Mouse (Mus musculus) embryonic facial prominence, embryonic 10.5 days (tissue): Measurements from ENCODE around the gene Topors. TPM values are rescaled to one million over a fixed set of nuclear protein-coding genes. Genes with fewer than 3 reads are reported as not detected.

Experiments
- DNase-seq: peaks from one replicate; pipeline ENCODE4 v3.0.0-alpha.2; 2017; ENCODE audit warnings: low spot score
- H3K27ac ChIP-seq: fragments of 300-500 bp; sonication (generic); replicated peaks from 2 replicates; pipeline ENCODE4 v1.5.1; 2016; ENCODE audit warnings: mild to moderate bottlenecking
- H3K27me3 ChIP-seq: fragments of 300-500 bp; sonication (generic); replicated peaks from 2 replicates; pipeline ENCODE4 v1.6.1; 2016; ENCODE audit warnings: low read depth, mild to moderate bottlenecking; ENCODE audit not compliant: poor library complexity, severe bottlenecking
- H3K36me3 ChIP-seq: fragments of 300-500 bp; sonication (generic); replicated peaks from 2 replicates; pipeline ENCODE4 v1.6.1; 2016; ENCODE audit warnings: mild to moderate bottlenecking, moderate library complexity
- H3K4me1 ChIP-seq: fragments of 300-500 bp; sonication (generic); 2 replicates; pipeline ENCODE4 v1.6.1; 2016
- H3K4me3 ChIP-seq: fragments of 300-500 bp; sonication (generic); 2 replicates; pipeline ENCODE4 v1.5.1; 2016; ENCODE audit warnings: mild to moderate bottlenecking, moderate library complexity
- H3K9me3 ChIP-seq: fragments of 300-500 bp; sonication (generic); 2 replicates; pipeline ENCODE4 v1.6.1; 2016; ENCODE audit warnings: mild to moderate bottlenecking
- WGBS: fragments of 180-500 bp; shearing (Covaris S2); methylation state at CpG from one replicate; pipeline ENCODE4 v1.1.7; 2016; 5-methylcytosine and 5-hydroxymethylcytosine counted together
- polyA plus RNA-seq: library from polyadenylated mRNA; unstranded; fragments of >200 nt; fragmentation: Nextera tagmentation; extraction: Ambion mirVana; gene quantifications from 2 replicates; pipeline ENCODE4 v1.2.1, GENCODE M21; 2016

Gene Topors
- polyA plus RNA-seq, 1 experiment from 2014 or later, result 52.9 TPM

DNA sequence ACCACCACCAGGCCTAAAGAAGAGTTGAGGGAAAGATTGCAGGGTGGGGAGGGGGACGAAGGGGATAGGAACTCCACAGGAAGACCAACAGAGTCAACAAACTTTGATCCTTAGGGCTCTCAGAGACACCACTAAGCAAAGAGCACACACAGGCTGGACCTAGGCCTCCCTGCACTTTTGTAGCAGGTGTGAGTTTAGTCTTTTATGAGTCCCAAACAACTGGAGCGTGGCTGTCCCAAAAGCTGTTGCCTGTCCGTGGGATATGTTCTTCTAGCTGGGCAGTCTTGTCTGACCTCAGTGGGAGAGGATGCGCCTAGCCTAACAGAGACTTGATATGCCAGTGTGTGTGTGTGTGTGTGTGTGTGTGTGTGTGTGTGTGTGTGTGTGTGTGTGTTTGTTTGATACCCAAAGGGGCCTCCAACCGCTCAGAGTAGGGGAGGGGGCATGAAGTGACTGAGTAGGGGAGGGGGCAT, 29.3 kb downstream of the Topors start:
- no peaks in the 10 kb centered on the region for H3K36me3 ChIP-seq
- no peak for DNase-seq
- no peaks in the 10 kb centered on the region for H3K27me3 ChIP-seq
- H3K9me3 ChIP-seq, result no peaks in the 10 kb centered on the region
- WGBS, result 40% methylated on average over 5 of the region's 5 CpGs
- H3K4me3 ChIP-seq, result peak overlapping the region; percentile 67
- peaks cover 20% of the 10 kb centered on the region for H3K4me1 ChIP-seq
- H3K27ac ChIP-seq, result peak overlapping the region; percentile 69

DNA sequence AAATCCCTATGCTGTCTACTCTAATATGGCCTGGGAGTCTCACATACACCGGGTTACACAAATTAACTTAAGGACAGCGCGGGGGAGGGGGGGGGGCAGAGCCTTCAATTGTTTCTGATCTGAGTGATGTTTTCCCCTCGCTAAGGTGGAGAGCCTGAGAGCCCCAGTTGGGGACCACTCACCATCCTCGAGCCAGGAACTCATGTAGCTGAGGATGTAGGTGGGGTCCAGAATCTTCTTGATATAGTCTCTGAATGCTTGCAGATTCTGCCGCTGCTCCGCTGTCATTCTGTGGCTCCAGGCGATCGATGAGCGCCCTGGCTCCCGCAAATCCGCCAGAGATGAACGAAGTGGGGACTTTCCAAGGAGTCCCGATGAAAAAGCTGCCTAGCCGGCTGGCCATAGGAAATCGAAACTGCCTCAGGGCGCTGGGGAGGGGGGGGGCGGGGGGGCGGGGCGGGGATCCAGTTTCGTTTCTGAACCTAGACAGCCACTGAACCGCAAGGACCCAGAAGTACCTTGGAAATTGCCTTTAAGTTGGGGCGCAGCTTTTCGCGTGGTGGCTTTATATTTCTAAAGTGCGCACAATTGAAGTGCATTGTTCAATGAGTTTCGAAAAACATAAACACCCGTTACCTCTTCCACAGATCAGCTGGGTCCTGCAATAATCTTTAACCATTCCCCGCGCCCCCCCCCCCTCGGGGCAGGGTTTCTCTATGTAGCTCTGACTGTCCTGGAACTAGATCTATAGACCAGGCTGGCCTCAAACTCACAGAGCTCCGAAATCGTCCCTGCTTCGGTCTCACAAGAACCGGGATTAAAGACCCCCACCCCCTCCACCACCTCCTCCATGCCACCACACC, 30.0 kb downstream of the Topors start, which contains the start of gene Ddx58:
Ddx58 (minus strand) TSS at position 420 of the 863 bp plus-strand sequence.
- peak within 1 kb of the TSS; percentile 69 for H3K27ac ChIP-seq
- no peaks in the 10 kb centered on the region for H3K9me3 ChIP-seq
- H3K27me3 ChIP-seq, result no peaks in the 10 kb centered on the region
- H3K4me1 ChIP-seq, result peaks cover 20% of the 10 kb centered on the region
- no peaks in the 10 kb centered on the region for H3K36me3 ChIP-seq
- H3K4me3 ChIP-seq, result peak within 1 kb of the TSS; percentile 67
- peak; percentile 70 for DNase-seq
- WGBS, result 4% methylated on average over 35 of the region's 35 CpGs

DNA sequence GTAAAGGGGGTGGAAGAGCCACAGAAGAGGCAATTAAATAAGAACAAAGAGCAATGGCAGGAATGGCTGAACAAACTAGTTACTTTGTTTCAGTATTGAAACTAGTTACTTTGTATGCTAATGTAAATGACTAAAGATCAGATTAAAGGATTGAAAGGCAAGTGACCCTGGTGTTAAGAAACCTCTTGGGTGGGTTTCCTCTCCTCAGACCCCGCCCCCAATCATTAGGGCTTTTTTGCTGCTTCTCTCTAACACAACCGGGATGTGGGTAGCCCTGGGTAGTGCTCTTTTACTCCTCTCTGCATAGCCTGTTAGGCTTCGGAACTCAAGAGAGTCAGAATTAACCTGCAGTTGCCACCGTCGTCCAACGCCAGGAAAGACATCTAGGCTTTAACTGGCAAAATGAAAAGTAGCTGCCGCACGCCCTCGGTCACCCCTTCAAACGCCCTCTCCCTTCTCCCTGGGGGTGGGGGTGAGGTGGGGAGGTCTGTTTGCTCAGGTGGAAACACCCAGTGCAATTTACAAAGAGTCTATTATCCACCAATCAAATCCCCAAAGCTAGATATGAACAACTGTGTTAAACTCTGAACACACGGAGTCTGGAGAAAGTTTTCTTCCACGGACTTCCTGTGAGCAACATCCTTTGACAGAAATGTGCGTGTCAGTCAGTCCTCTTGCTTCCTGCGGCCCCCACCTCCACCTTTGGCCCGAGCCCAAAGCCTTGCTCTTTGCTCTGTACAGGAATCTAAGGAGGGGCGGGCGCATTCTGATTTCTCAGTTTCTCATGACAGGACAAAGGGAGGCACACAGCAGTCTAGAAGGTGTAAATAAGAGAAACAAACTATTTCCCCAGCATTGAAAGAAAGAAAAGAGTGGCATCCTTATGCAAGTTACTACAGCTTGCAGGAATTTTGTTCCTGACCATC, 30.9 kb downstream of the Topors start:
- peak; percentile 43 for DNase-seq
- Histone ChIP-seq H3K27ac (peak overlapping the region; percentile 69), H3K4me1 (peaks cover 20% of the 10 kb centered on the region), H3K27me3 (no peaks in the 10 kb centered on the region), H3K9me3 (no peaks in the 10 kb centered on the region), H3K4me3 (peak overlapping the region; percentile 67), H3K36me3 (no peaks in the 10 kb centered on the region)
- 2% methylated on average over 17 of the region's 17 CpGs for WGBS

DNA sequence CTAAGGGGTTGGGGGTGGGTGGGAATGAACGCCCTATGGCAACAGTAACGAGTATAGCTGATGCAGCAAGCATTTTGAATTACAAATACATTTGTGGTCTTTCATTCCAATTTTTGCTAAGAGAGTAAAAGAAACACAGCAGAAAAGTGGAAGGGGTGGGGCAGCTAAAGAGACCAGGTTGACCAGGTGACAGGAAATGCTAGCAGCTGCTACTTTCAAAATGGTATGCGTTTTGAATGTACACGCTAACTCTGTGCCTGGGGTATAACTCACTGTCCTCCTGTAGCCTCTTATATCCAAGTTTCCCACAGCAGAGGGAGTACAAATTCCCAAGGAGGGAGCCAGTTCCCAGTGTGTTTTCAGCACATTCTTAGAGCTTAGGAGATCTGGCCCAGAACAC, 32.8 kb downstream of the Topors start:
- Histone ChIP-seq H3K36me3 (no peaks in the 10 kb centered on the region), H3K4me3 (no peak overlapping the region), H3K27ac (no peak overlapping the region), H3K27me3 (no peaks in the 10 kb centered on the region), H3K4me1 (peaks cover 20% of the 10 kb centered on the region), H3K9me3 (no peaks in the 10 kb centered on the region)
- DNase-seq, result no peak
- 86% methylated on average over 4 of the region's 4 CpGs for WGBS

DNA sequence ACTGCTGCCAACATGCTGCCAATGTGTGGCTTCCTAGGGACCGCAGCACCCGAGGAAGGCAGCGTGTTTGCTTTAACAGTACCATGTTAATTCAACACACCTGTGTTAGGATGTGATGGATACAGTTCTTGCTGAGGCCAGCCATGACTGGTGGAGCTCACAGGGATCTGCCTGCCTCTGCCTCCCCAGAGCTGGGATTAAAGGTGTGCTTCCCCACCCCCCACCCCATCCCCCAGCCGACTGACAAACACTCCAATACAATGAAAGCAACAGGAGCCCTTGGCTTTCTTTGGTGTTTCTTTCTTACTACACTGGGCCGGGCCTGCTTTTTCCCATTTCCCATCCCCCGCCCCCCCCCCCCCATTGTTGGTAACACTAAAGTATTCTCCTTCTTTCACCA, 35.4 kb downstream of the Topors start:
- no peak for DNase-seq
- no peaks in the 10 kb centered on the region for H3K36me3 ChIP-seq
- H3K27ac ChIP-seq, result no peak overlapping the region
- no peaks in the 10 kb centered on the region for H3K9me3 ChIP-seq
- H3K4me3 ChIP-seq, result no peak overlapping the region
- peaks cover 11% of the 10 kb centered on the region for H3K4me1 ChIP-seq
- no peaks in the 10 kb centered on the region for H3K27me3 ChIP-seq
- 88% methylated on average over 6 of the region's 6 CpGs for WGBS

DNA sequence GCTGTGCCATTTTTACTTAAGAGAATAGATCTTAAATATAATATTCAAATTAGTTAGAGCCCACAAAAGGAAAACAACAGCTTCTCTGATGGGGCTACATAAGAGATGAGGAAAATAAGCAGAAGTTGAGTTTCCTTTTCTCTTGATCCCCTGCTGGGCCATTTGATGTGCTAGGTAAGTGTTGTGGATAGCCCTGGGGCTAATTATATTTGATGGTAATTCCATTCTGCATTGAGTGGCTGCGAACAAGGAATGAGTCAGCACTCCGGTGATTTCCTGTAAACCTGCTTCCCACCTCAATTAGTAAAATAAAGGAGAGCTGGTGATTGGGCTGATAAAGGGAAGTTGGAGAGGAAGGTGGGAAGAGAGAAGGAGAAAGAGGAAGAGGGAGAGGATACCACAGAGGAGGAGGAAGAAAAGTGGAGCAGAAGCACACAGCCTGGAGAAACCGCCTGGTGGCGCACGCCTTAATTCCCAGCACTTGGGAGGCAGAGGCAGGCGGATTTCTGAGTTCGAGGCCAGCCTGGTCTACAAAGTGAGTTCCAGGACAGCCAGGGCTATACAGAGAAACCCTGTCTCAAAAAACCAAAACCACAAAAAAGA, 36.5 kb downstream of the Topors start:
- DNase-seq, result no peak
- H3K36me3 ChIP-seq, result no peaks in the 10 kb centered on the region
- WGBS, result 92% methylated on average over 7 of the region's 7 CpGs

DNA sequence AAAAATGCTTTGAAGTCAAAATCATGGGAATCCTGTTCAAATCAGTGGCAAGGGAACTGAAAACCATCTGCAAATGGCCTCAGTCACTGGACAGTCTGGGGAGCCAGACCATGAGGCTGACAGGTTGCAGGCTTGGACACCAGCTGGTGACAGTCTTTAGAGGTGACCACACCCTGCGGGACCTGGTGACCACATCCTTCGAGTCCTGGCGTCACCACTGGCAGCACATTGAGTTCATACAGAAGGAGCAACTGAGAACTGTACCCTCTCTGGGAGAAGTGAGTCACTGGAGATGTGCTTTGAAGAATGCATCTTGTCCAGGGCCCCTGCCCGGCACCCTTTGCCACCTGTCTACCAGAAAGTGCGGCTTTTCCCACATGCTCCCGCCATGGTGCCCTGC, 39.9 kb downstream of the Topors start:
- Histone ChIP-seq H3K4me1 (no peaks in the 10 kb centered on the region), H3K27ac (no peak overlapping the region), H3K4me3 (no peak overlapping the region), H3K36me3 (no peaks in the 10 kb centered on the region), H3K9me3 (no peaks in the 10 kb centered on the region), H3K27me3 (no peaks in the 10 kb centered on the region)
- 95% methylated on average over 6 of the region's 6 CpGs for WGBS
- no peak for DNase-seq

More for the DNA sequence above, 36.5 kb downstream of the Topors start:
- H3K27me3 ChIP-seq, result no peaks in the 10 kb centered on the region
- no peaks in the 10 kb centered on the region for H3K4me1 ChIP-seq
- H3K4me3 ChIP-seq, result no peak overlapping the region
- H3K9me3 ChIP-seq, result no peaks in the 10 kb centered on the region
- H3K27ac ChIP-seq, result no peak overlapping the region

DNA sequence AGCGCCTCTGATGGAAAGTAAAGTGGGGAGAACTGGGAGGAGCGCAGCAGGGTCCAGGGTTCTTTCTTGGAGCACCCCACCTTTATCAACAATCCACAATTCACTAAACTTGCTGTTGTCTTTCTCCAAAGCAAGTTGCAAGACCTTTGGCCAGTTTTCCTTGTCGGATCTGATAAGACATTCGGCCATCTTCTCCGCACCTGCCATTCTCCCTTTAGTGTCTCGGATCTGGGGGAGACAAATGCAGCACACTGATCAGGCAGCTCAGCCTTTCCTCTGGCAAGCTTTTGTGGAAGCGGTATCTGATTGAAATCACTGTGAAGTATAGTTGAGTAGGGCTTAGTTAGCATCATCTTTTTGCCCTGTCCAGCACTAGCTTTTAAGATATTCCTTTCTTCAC, 41.8 kb downstream of the Topors start:
- Histone ChIP-seq H3K9me3 (no peaks in the 10 kb centered on the region), H3K4me3 (no peak overlapping the region), H3K4me1 (no peaks in the 10 kb centered on the region), H3K27me3 (no peaks in the 10 kb centered on the region), H3K36me3 (no peaks in the 10 kb centered on the region), H3K27ac (no peak overlapping the region)
- no peak for DNase-seq
- WGBS, result 87% methylated on average over 7 of the region's 7 CpGs

DNA sequence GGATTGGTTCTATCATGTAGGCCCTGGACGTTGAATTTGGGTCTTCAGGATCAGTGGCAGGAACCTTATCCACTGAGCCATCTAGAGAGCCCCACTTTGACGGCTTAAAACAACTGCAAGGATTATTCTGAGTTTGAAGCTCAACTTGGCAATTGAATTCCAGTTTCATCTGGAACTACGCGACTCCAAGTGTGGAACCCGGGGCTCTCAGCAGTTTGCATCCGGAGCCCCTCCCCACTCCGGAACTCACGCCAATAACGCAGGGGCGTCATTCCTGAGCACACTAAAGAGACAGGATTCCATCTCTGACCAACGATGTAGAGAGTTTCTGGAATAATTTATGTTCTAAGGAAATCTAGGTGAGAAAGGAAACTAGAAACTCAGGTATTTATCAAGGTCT, 42.5 kb downstream of the Topors start:
- Histone ChIP-seq H3K27ac (no peak overlapping the region), H3K4me1 (no peaks in the 10 kb centered on the region), H3K9me3 (no peaks in the 10 kb centered on the region), H3K27me3 (peaks cover under 1% of the 10 kb centered on the region; the same call in 1 of the 2 replicates), H3K4me3 (no peak overlapping the region), H3K36me3 (no peaks in the 10 kb centered on the region)
- 88% methylated on average over 11 of the region's 11 CpGs for WGBS
- no peak for DNase-seq

DNA sequence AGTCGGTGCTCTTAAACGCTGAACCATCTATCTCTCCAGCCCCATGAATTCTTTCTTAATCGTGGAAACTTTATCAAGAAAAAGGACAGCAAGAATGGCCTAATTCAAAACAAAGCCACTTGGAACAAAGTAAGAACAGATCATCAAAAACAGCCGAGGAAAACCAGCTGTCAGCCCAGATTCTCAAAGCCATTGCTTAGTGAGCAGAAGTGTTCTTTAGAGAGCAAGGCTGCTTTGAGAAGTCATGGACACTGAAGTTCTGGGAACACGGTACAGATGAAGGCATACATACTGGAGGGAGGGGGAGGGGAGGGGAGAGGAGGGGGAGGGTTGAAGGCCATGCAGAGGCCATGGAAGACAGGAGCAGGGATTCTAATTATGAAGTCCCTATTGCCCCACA, 43.6 kb downstream of the Topors start:
- DNase-seq, result no peak
- H3K27ac ChIP-seq, result no peak overlapping the region
- peaks cover 11% of the 10 kb centered on the region for H3K27me3 ChIP-seq
- H3K4me3 ChIP-seq, result no peak overlapping the region
- H3K9me3 ChIP-seq, result no peaks in the 10 kb centered on the region
- H3K36me3 ChIP-seq, result no peaks in the 10 kb centered on the region
- WGBS, result 78% methylated on average over 5 of the region's 5 CpGs
- H3K4me1 ChIP-seq, result peaks cover 2% of the 10 kb centered on the region; the same call in 1 of the 2 replicates

DNA sequence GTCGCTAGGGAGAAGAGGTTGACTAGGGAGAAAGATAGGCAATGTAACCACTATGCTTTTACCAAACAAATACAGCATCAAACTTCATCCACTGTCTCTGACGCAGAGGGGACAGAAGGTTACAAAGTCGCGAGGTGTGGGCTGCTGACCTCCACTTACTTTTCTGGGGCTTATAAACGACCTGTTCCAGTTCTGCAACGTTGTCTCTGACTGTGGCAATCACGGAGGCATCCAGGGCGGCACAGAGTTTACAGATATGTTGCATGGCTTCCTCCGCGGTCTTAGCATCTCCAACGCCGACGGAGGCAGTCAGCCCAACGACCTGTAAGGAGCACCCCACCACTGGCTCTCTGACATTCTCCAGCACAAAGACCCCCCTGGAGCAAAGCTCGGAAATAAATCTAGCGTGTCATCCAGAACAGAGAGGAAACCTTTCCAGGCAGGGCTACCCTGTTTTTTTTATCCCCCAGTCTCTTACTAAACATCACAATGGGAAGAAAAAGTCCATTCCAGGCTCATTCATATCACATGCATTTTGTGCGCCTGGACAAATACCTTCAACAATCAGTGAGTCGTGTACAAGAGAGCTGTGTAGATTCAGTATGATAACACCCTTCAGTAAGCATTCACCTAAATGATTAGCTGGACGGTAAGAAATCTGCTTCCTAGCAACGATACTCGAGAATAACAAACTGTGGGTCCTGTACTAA, 47.6 kb downstream of the Topors start:
- no peaks in the 10 kb centered on the region for H3K9me3 ChIP-seq
- peaks cover 19% of the 10 kb centered on the region for H3K27me3 ChIP-seq
- WGBS, result 57% methylated on average over 21 of the region's 21 CpGs
- peaks cover 11% of the 10 kb centered on the region for H3K4me1 ChIP-seq
- no peaks in the 10 kb centered on the region for H3K36me3 ChIP-seq
- no peak overlapping the region for H3K27ac ChIP-seq
- DNase-seq, result no peak
- no peak overlapping the region for H3K4me3 ChIP-seq
